Mouse (Mus musculus): ENCODE results near the gene N6amt1.

N6amt1 gene

GRCm38 (mm10) chr16:87387444-87387977 is 33.5 kb downstream of the N6amt1 start:
- DNase-seq (ENCODE audit: low spot score): no peak

GRCm38 (mm10) chr16:87393813-87394548 is 40.0 kb downstream of the N6amt1 start:
- no peak for DNase-seq (ENCODE audit: low spot score)

- DNase-seq (ENCODE audit: low spot score): no peak
Observed at GRCm38 (mm10) chr16:87405001-87405400, 51.0 kb downstream of the N6amt1 start.
